Mouse (Mus musculus) activated CD4-positive, CD25-positive, alpha-beta regulatory T cell, adult 4 months (primary cell): Measurements from ENCODE around the gene Eef1akmt2. TPM values are rescaled to one million over a fixed set of nuclear protein-coding genes. Genes with fewer than 3 reads are reported as not detected.

Experiments
- ATAC-seq: one replicate; pipeline ENCODE4 v1.8.0; 2017
- polyA plus RNA-seq, 2 experiments: library from polyadenylated mRNA; unstranded; fragments of 100-300 nt; shearing (Covaris generic); gene quantifications; one replicate each; pipeline ENCODE4 v1.2.1; 2017

The Eef1akmt2 gene
- polyA plus RNA-seq, 2 experiments from 2014 or later = 59.5 to 60.2 TPM

GRCm38 (mm10) chr7:132859042-132859958, 6.8 kb upstream of the Eef1akmt2 start, which contains the start of gene Abraxas2:
Gene Abraxas2, plus strand, starts transcription at chr7:132859225.
- peak; percentile 95 for ATAC-seq

- no peak for ATAC-seq
These were observed 5.7 kb upstream of the Eef1akmt2 start for GRCm38 (mm10) chr7:132858043-132858608.

DNA sequence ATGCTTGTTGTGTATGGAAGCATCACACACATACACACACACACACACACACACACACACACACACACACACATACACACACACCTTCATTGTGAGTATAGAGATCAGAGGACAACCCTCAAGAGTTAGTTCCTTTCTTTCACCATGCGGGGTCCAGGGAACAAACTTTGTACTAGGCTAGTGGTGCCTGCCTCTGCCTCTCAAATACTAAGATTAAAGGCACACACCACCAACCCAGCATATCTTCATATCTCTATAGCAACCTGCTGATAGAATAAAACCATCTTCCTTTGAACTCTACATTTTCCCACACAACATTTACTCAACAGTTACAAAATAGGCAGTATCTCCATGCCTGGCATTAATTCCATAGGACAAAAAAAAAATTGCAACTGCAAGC, 3.6 kb upstream of the Eef1akmt2 start:
- no peak for ATAC-seq

DNA sequence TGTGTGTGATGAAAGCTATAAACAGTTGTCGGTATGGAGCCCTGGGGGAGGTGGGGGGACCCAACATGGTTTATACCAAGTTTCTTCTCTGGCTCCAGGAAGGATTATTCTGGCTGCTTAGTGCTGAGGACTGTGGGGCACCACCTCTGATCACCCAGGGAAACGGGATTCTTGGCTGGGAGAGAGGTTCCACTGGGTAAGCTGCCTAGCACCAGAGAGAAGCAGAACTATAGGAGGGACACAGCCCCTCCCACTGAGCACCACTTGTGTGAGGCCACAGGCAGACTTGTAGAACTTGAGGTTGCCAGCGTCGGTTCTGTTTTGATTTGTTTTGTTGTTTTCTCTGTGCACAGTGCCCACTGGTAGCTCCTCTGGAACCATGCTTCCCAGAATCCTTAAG, 1.5 kb upstream of the Eef1akmt2 start:
- no peak for ATAC-seq

DNA sequence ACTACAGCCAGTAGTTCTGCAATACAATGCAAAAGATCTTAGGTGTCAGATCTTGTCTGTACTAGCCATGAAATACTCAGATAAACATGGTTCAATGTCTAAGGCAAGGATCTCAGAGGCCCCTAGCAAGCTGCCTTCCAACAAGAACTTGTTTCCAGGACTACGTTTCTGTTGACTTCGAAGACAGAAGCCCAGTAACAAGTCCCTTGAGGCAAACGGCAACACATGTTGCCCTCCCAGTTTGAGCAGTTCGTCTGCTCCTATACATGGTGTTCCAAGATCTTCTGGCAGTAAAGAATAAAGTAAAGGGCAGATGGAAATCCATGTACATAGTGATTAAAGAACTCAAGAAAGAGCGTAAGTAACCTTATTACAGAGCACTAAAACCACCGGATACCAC, 888 bp upstream of the Eef1akmt2 start:
- no peak for ATAC-seq

GRCm38 (mm10) chr7:132843152-132843551, 9.3 kb downstream of the Eef1akmt2 start:
- ATAC-seq = no peak

- no peak for ATAC-seq
These were observed 10.0 kb downstream of the Eef1akmt2 start for GRCm38 (mm10) chr7:132842455-132842854.

GRCm38 (mm10) chr7:132841287-132841686, 11.2 kb downstream of the Eef1akmt2 start:
- no peak for ATAC-seq

GRCm38 (mm10) chr7:132830955-132831354, 21.5 kb downstream of the Eef1akmt2 start:
- no peak for ATAC-seq

DNA sequence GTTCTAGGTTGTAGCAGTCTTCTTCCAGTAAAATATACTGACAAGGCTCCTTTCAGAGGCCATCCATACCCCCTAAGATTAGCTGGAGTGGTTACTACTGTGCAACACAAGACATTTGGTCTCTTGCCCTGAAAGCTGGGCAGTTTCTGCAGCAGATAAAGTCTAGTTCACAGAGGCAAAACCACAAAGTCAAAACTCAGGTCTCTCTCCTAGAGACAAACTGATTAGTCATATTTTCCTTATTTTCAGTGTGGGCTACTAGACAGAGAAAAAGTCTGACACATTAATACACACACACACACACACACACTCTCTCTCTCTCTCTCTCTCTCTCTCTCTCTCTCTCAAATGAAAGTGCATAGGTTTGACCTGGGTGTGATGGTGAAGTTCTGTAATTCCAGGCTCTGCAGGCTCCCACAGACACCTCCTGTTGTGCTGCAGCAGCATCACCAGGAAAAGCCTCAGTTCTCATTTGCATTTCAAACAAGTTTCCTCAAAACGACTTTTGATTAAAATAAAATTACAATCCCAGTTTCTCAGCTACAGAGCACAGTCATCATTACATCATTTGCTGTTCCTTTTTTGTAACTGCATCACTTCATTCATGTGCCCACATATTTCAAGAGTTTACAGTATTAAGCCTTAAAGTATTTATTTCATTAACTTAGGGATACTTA, 28.0 kb downstream of the Eef1akmt2 start:
- ATAC-seq = peak; percentile 68

GRCm38 (mm10) chr7:132823832-132824231, 28.6 kb downstream of the Eef1akmt2 start:
- no peak for ATAC-seq

GRCm38 (mm10) chr7:132820692-132821091, 31.8 kb downstream of the Eef1akmt2 start:
- ATAC-seq = no peak

- no peak for ATAC-seq
These were observed 35.4 kb downstream of the Eef1akmt2 start for GRCm38 (mm10) chr7:132817056-132817455.

DNA sequence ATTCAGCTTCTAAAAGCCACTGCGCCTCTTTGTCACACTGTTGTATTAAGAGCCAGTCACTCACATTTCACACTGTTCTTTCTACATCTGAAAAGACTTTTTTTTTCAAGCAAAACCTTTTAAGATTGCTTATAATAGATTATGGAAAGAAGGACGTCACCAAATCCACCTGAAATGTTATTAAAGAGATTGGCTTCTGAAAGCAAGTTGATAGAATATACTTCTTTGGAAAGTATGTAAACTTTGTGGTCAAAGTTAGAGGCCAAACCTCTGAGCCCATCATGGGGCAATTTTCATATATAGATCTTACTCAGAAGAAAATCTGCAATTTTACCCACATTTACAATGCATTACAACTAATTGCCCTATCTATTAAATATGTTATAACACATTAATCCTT, 35.9 kb downstream of the Eef1akmt2 start:
- no peak for ATAC-seq

DNA sequence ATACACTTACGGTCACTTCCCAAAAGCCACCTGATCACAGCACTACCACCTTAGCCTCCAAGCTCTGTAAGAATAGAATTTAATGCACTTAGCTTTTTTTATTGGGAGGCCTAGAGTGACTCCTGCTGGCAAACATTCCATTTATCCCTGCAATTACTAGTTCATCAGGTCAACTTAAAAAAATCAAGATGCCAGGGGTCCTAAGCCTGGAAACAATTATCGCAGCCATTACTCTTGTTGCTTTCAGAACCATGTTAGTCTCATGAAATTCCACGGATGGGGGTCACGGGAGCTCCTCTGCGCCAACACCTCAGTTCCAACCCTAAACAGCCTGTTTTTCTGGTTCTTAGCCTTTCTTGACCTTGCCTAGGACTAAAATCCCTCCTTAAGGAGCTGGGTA, 37.4 kb downstream of the Eef1akmt2 start:
- ATAC-seq = no peak

- no peak for ATAC-seq
These were observed 38.4 kb downstream of the Eef1akmt2 start for GRCm38 (mm10) chr7:132814089-132814450.

- peak; percentile 4 for ATAC-seq
These were observed 38.9 kb downstream of the Eef1akmt2 start, which contains the start of gene Fam53b for GRCm38 (mm10) chr7:132813416-132814088. Gene Fam53b, minus strand, starts transcription at chr7:132813886.

GRCm38 (mm10) chr7:132812619-132813415, 39.7 kb downstream of the Eef1akmt2 start:
- peak; percentile 1 for ATAC-seq

GRCm38 (mm10) chr7:132811716-132812618, 40.5 kb downstream of the Eef1akmt2 start:
- ATAC-seq = peak; percentile 45

GRCm38 (mm10) chr7:132810879-132811278, 41.6 kb downstream of the Eef1akmt2 start:
- ATAC-seq = peak; percentile 50

DNA sequence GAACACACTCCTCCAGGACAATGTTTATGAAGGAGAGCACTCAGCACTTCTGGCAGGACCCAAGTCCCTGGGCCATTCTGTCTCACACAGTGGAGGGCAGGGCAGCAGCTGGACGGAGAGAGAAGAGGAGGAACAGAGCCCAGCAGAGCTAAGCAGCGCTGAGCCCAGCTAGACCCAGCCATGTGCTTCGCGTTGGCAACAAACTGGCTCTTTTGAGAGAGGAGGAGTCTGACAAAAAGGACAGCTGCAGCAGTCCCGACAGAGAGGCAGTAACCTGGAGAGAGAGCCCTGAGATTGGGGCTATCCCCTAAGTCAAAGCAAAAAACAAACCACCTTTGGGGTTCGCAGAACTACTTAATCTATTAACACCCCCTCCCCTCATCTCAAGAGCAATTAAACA, 42.1 kb downstream of the Eef1akmt2 start:
- peak; percentile 6 for ATAC-seq
